Mouse (Mus musculus) ovary, adult 2 months (tissue): ENCODE measurements around the gene Spin2c. TPM values are rescaled to one million over a fixed set of nuclear protein-coding genes. Genes with fewer than 3 reads are reported as not detected.

ENCODE experiments used
- polyA plus RNA-seq: library from polyadenylated mRNA; depleted of rRNA; stranded (reverse); fragments of >200 nt; gene quantifications from 2 replicates; pipeline ENCODE4 v1.2.3, GENCODE M21; 2012; rRNA removed

The Spin2c gene
- 5.8 and 7.6 TPM in 2 replicates for polyA plus RNA-seq

GRCm38 (mm10) chrX:153831951-153832561 is at the start of gene Spin2c:
TSS of gene Spin2c (plus strand) at chrX:153832225.

Other genes with a start within 250 kb of the Spin2c start
- 2.5 and 2.9 TPM in 2 replicates for gene Kctd12b, start 135.8 kb upstream of the Spin2c start, polyA plus RNA-seq
- 25.9 and 39.7 TPM in 2 replicates for gene Nbdy, start 108.6 kb upstream of the Spin2c start, polyA plus RNA-seq
- not detected in 2 replicates for gene Samt1, start 180.4 kb downstream of the Spin2c start, polyA plus RNA-seq
- not detected in 2 replicates for gene 4921511M17Rik, start 201.6 kb downstream of the Spin2c start, polyA plus RNA-seq
- gene Gm10057, start 222.8 kb downstream of the Spin2c start, polyA plus RNA-seq, result not detected in 2 replicates